Mouse (Mus musculus) MEL-GATA-1-ER (cell line): Measurements from ENCODE around the gene Mrps12.

Experiments
- DNase-seq: peaks from one replicate; pipeline ENCODE4 v3.0.0-alpha.2; 2012; ENCODE audit warnings: low read depth; ENCODE audit errors: extremely low read depth

Mrps12 gene

GRCm38 (mm10) chr7:28761907-28762306, 20.3 kb upstream of the Mrps12 start:
- DNase-seq: no peak

GRCm38 (mm10) chr7:28758623-28759022, 17.0 kb upstream of the Mrps12 start:
- no peak for DNase-seq

GRCm38 (mm10) chr7:28756079-28756478, 14.5 kb upstream of the Mrps12 start, which contains the start of gene Ccer2:
Gene Ccer2, plus strand, starts transcription at chr7:28756174.
- no peak for DNase-seq

GRCm38 (mm10) chr7:28749935-28750334, 8.3 kb upstream of the Mrps12 start:
- DNase-seq: no peak

GRCm38 (mm10) chr7:28741368-28741708, 282 bp downstream of the Mrps12 start:
- no peak for DNase-seq

- DNase-seq: no peak
These were observed 671 bp downstream of the Mrps12 start for GRCm38 (mm10) chr7:28740949-28741348.

- DNase-seq: no peak
These were observed 1.8 kb downstream of the Mrps12 start for GRCm38 (mm10) chr7:28739829-28740228.

GRCm38 (mm10) chr7:28735701-28736100, 5.9 kb downstream of the Mrps12 start:
- no peak for DNase-seq

- no peak for DNase-seq
These were observed 8.4 kb downstream of the Mrps12 start for GRCm38 (mm10) chr7:28733211-28733610.

- no peak for DNase-seq
These were observed 9.1 kb downstream of the Mrps12 start for GRCm38 (mm10) chr7:28732341-28733142.

- DNase-seq: no peak
These were observed 13.8 kb downstream of the Mrps12 start for GRCm38 (mm10) chr7:28727649-28728340.

GRCm38 (mm10) chr7:28726600-28726999, 15.0 kb downstream of the Mrps12 start:
- peak; percentile 45 for DNase-seq

- DNase-seq: no peak
These were observed 17.0 kb downstream of the Mrps12 start for GRCm38 (mm10) chr7:28724613-28725012.

- peak; percentile 45 for DNase-seq
These were observed 19.5 kb downstream of the Mrps12 start for GRCm38 (mm10) chr7:28722079-28722478.

GRCm38 (mm10) chr7:28720753-28721537, 20.7 kb downstream of the Mrps12 start:
- no peak for DNase-seq

GRCm38 (mm10) chr7:28719650-28720049, 22.0 kb downstream of the Mrps12 start:
- no peak for DNase-seq

GRCm38 (mm10) chr7:28719159-28719558, 22.5 kb downstream of the Mrps12 start:
- DNase-seq: no peak

- no peak for DNase-seq
These were observed 23.9 kb downstream of the Mrps12 start for GRCm38 (mm10) chr7:28717726-28718125.

GRCm38 (mm10) chr7:28716590-28717281, 24.9 kb downstream of the Mrps12 start, which contains the start of gene Fbxo17:
Gene Fbxo17, plus strand, starts transcription at chr7:28716804.
- no peak for DNase-seq

- DNase-seq: no peak
These were observed 26.0 kb downstream of the Mrps12 start for GRCm38 (mm10) chr7:28715598-28715997.

GRCm38 (mm10) chr7:28714667-28715066, 27.0 kb downstream of the Mrps12 start:
- DNase-seq: no peak
